Mouse (Mus musculus): Measurements from ENCODE around the gene Olfr1353.
"Not testable (repeated sequence)": the region's sequence is repeated elsewhere in the genome, so short reads cannot be mapped to it uniquely, and the experiment has no call there.

The Olfr1353 gene

GRCm38 (mm10) chr10:78963009-78963408, at the start of gene Olfr1353:
Gene Olfr1353, plus strand, starts transcription at chr10:78963309.
- not testable (repeated sequence) for DNase-seq

- not testable (repeated sequence) for DNase-seq
Observed at GRCm38 (mm10) chr10:78950336-78950735, 12.8 kb upstream of the Olfr1353 start, which contains the start of gene Olfr8. Gene Olfr8, plus strand, starts transcription at chr10:78950636.

GRCm38 (mm10) chr10:78980750-78981149, 17.6 kb downstream of the Olfr1353 start, which contains the start of gene Olfr1352:
Gene Olfr1352, plus strand, starts transcription at chr10:78981050.
- no peak for DNase-seq

GRCm38 (mm10) chr10:79012172-79012571, 49.1 kb downstream of the Olfr1353 start, which contains the start of gene Olfr1351:
Gene Olfr1351, plus strand, starts transcription at chr10:79012472.
- DNase-seq: no peak

Measured in lung, postnatal 4 days (tissue).